Mouse (Mus musculus) megakaryocyte, embryonic 14.5 days (primary cell): ENCODE data around the gene Rhoa.

Experiments used
- FLI1 ChIP-seq: IDR thresholded peaks from 2 replicates; pipeline ENCODE4 v1.6.1; 2012; ENCODE audit warnings: low read length, inconsistent platforms, mixed read lengths
- GATA1 ChIP-seq: IDR thresholded peaks from 3 replicates; pipeline ENCODE4 v1.6.1; 2012; ENCODE audit warnings: mixed read lengths, low read length, inconsistent platforms, borderline replicate concordance

- no peak for TF ChIP-seq GATA1
- TF ChIP-seq FLI1: no peak
Observed at GRCm38 (mm10) chr9:108263690-108264190, 42.2 kb upstream of the Rhoa start, which contains the start of gene Dag1.
